Mouse (Mus musculus): ENCODE measurements around the gene Scap. TPM values are rescaled to one million over a fixed set of nuclear protein-coding genes. Genes with fewer than 3 reads are reported as not detected.

The Scap gene
- polyA plus RNA-seq, 1 experiment = 45.8 TPM

- WGBS = 59% methylated on average over 8 of the region's 8 CpGs
- no peaks in the 10 kb centered on the region; the same call in 1 of the 2 replicates for H3K4me1 ChIP-seq (ENCODE audit: control insufficient read depth, insufficient read depth, low read length)
- H3K27ac ChIP-seq (ENCODE audit: insufficient read depth, low read length) = no peak overlapping the region
- H3K4me3 ChIP-seq (replicated peaks; ENCODE audit: insufficient read depth, low read depth, low read length) = no peak overlapping the region
- DNase-seq = no peak
- no peak for TF ChIP-seq POLR2A (IDR thresholded peaks at IDR 0.05; ENCODE audit: borderline replicate concordance, insufficient read depth, low read length)
- no peak for TF ChIP-seq CTCF (IDR thresholded peaks at IDR 0.05; ENCODE audit: borderline replicate concordance, insufficient read depth, low read depth, low read length)
- no peaks in the 10 kb centered on the region for H3K27me3 ChIP-seq (ENCODE audit: control insufficient read depth, insufficient read depth, low read length)
Observed at GRCm38 (mm10) chr9:110334849-110335248, 1.8 kb downstream of the Scap start.

- DNase-seq = peak in 1 of 2 experiments; percentile 17
- no peak overlapping the region for H3K27ac ChIP-seq (ENCODE audit: insufficient read depth, low read length)
- TF ChIP-seq CTCF (IDR thresholded peaks at IDR 0.05; ENCODE audit: borderline replicate concordance, insufficient read depth, low read depth, low read length) (no peak), POLR2A (IDR thresholded peaks at IDR 0.05; ENCODE audit: borderline replicate concordance, insufficient read depth, low read length) (no peak)
- H3K4me3 ChIP-seq (replicated peaks; ENCODE audit: insufficient read depth, low read depth, low read length) = no peak overlapping the region
- 62% methylated on average over 5 of the region's 5 CpGs for WGBS
- H3K4me1 ChIP-seq (ENCODE audit: control insufficient read depth, insufficient read depth, low read length) = 0 out of 2 replicates have a peak, but pooled peaks cover 2% of the 10 kb centered on the region
- H3K27me3 ChIP-seq (ENCODE audit: control insufficient read depth, insufficient read depth, low read length) = no peaks in the 10 kb centered on the region
Observed at GRCm38 (mm10) chr9:110340037-110340750, 7.1 kb downstream of the Scap start.

- Histone ChIP-seq H3K4me1 (ENCODE audit: control insufficient read depth, insufficient read depth, low read length) (0 out of 2 replicates have a peak, but pooled peaks cover 2% of the 10 kb centered on the region), H3K27ac (ENCODE audit: insufficient read depth, low read length) (no peak overlapping the region), H3K4me3 (replicated peaks; ENCODE audit: insufficient read depth, low read depth, low read length) (no peak overlapping the region), H3K27me3 (ENCODE audit: control insufficient read depth, insufficient read depth, low read length) (no peaks in the 10 kb centered on the region)
- DNase-seq = no peak
- TF ChIP-seq POLR2A (IDR thresholded peaks at IDR 0.05; ENCODE audit: borderline replicate concordance, insufficient read depth, low read length) (no peak), CTCF (IDR thresholded peaks at IDR 0.05; ENCODE audit: borderline replicate concordance, insufficient read depth, low read depth, low read length) (no peak)
- 90% methylated on average over 8 of the region's 8 CpGs for WGBS
Observed at GRCm38 (mm10) chr9:110342008-110342407, 8.9 kb downstream of the Scap start.

- DNase-seq = no peak
- Histone ChIP-seq H3K27me3 (ENCODE audit: control insufficient read depth, insufficient read depth, low read length) (no peaks in the 10 kb centered on the region), H3K27ac (ENCODE audit: insufficient read depth, low read length) (no peak overlapping the region), H3K4me1 (ENCODE audit: control insufficient read depth, insufficient read depth, low read length) (0 out of 2 replicates have a peak, but pooled peaks cover 2% of the 10 kb centered on the region), H3K4me3 (replicated peaks; ENCODE audit: insufficient read depth, low read depth, low read length) (no peak overlapping the region)
- WGBS = 62% methylated on average over 6 of the region's 6 CpGs
- no peak for TF ChIP-seq CTCF (IDR thresholded peaks at IDR 0.05; ENCODE audit: borderline replicate concordance, insufficient read depth, low read depth, low read length)
Observed at GRCm38 (mm10) chr9:110343805-110344204, 10.7 kb downstream of the Scap start.

- Histone ChIP-seq H3K27ac (ENCODE audit: insufficient read depth, low read length) (no peak overlapping the region), H3K27me3 (ENCODE audit: control insufficient read depth, insufficient read depth, low read length) (no peaks in the 10 kb centered on the region), H3K4me3 (replicated peaks; ENCODE audit: insufficient read depth, low read depth, low read length) (no peak overlapping the region), H3K4me1 (ENCODE audit: control insufficient read depth, insufficient read depth, low read length) (0 out of 2 replicates have a peak, but pooled peaks cover 2% of the 10 kb centered on the region)
- TF ChIP-seq POLR2A (IDR thresholded peaks at IDR 0.05; ENCODE audit: borderline replicate concordance, insufficient read depth, low read length) (no peak), CTCF (IDR thresholded peaks at IDR 0.05; ENCODE audit: borderline replicate concordance, insufficient read depth, low read depth, low read length) (no peak)
- no peak for DNase-seq
- WGBS = 71% methylated on average over 7 of the region's 7 CpGs
Observed at GRCm38 (mm10) chr9:110345057-110345739, 12.1 kb downstream of the Scap start.

GRCm38 (mm10) chr9:110348899-110349298 is 15.8 kb downstream of the Scap start:
- no peaks in the 10 kb centered on the region for H3K4me1 ChIP-seq (ENCODE audit: control insufficient read depth, insufficient read depth, low read length)
- H3K27ac ChIP-seq (ENCODE audit: insufficient read depth, low read length) = no peak overlapping the region
- no peak overlapping the region for H3K4me3 ChIP-seq (replicated peaks; ENCODE audit: insufficient read depth, low read depth, low read length)
- H3K27me3 ChIP-seq (ENCODE audit: control insufficient read depth, insufficient read depth, low read length) = no peaks in the 10 kb centered on the region
- TF ChIP-seq CTCF (IDR thresholded peaks at IDR 0.05; ENCODE audit: borderline replicate concordance, insufficient read depth, low read depth, low read length) = no peak
- no peak for TF ChIP-seq POLR2A (IDR thresholded peaks at IDR 0.05; ENCODE audit: borderline replicate concordance, insufficient read depth, low read length)
- no peak for DNase-seq
- WGBS = 78% methylated on average over 4 of the region's 4 CpGs

GRCm38 (mm10) chr9:110350188-110350587 is 17.1 kb downstream of the Scap start:
- Histone ChIP-seq H3K4me3 (replicated peaks; ENCODE audit: insufficient read depth, low read depth, low read length) (no peak overlapping the region), H3K4me1 (ENCODE audit: control insufficient read depth, insufficient read depth, low read length) (no peaks in the 10 kb centered on the region; the same call in 1 of the 2 replicates), H3K27ac (ENCODE audit: insufficient read depth, low read length) (no peak overlapping the region), H3K27me3 (ENCODE audit: control insufficient read depth, insufficient read depth, low read length) (no peaks in the 10 kb centered on the region)
- DNase-seq = no peak
- WGBS = 91% methylated on average over 5 of the region's 5 CpGs
- TF ChIP-seq POLR2A (IDR thresholded peaks at IDR 0.05; ENCODE audit: borderline replicate concordance, insufficient read depth, low read length) = no peak
- TF ChIP-seq CTCF (IDR thresholded peaks at IDR 0.05; ENCODE audit: borderline replicate concordance, insufficient read depth, low read depth, low read length) = no peak

GRCm38 (mm10) chr9:110350612-110351011 is 17.5 kb downstream of the Scap start:
- 91% methylated on average over 5 of the region's 5 CpGs for WGBS
- H3K27ac ChIP-seq (ENCODE audit: insufficient read depth, low read length) = no peak overlapping the region
- TF ChIP-seq POLR2A (IDR thresholded peaks at IDR 0.05; ENCODE audit: borderline replicate concordance, insufficient read depth, low read length) (no peak), CTCF (IDR thresholded peaks at IDR 0.05; ENCODE audit: borderline replicate concordance, insufficient read depth, low read depth, low read length) (no peak)
- H3K4me1 ChIP-seq (ENCODE audit: control insufficient read depth, insufficient read depth, low read length) = no peaks in the 10 kb centered on the region; the same call in 1 of the 2 replicates
- H3K27me3 ChIP-seq (ENCODE audit: control insufficient read depth, insufficient read depth, low read length) = no peaks in the 10 kb centered on the region
- no peak for DNase-seq
- no peak overlapping the region for H3K4me3 ChIP-seq (replicated peaks; ENCODE audit: insufficient read depth, low read depth, low read length)
